Mouse (Mus musculus) stomach, postnatal 0 days (tissue): ENCODE data around the gene Tcf20. TPM values are rescaled to one million over a fixed set of nuclear protein-coding genes. Genes with fewer than 3 reads are reported as not detected.

Experiments used
- ATAC-seq: fragments of 200-750 bp; cut with Nextera tagmentation; 2 replicates; pipeline ENCODE4 v1.8.0; 2017; ENCODE audit not compliant: low FRiP score, low TSS enrichment
- DNase-seq: peaks from one replicate; pipeline ENCODE4 v3.0.0-alpha.2; 2016; ENCODE audit warnings: low spot score
- H3K27ac ChIP-seq: fragments of 300-500 bp; sonication (generic); replicated peaks from 2 replicates; pipeline ENCODE4 v1.5.1; 2014; ENCODE audit warnings: mild to moderate bottlenecking, control low read depth
- H3K27me3 ChIP-seq: fragments of 300-500 bp; sonication (generic); 2 replicates; pipeline ENCODE4 v1.6.1; 2014; ENCODE audit warnings: low read length; ENCODE audit not compliant: control insufficient read depth, insufficient read depth
- H3K36me3 ChIP-seq: fragments of 300-500 bp; sonication (generic); 2 replicates; pipeline ENCODE4 v1.6.1; 2014; ENCODE audit warnings: low read length, mixed read lengths; ENCODE audit not compliant: control insufficient read depth, insufficient read depth
- H3K4me1 ChIP-seq: fragments of 300-500 bp; sonication (generic); replicated peaks from 2 replicates; pipeline ENCODE4 v1.6.1; 2014; ENCODE audit warnings: antibody characterized with exemption; ENCODE audit not compliant: control insufficient read depth, insufficient read depth
- H3K4me2 ChIP-seq: fragments of 300-500 bp; sonication (generic); replicated peaks from 2 replicates; pipeline ENCODE4 v1.6.1; 2014; ENCODE audit warnings: low read depth, mild to moderate bottlenecking, control low read depth, moderate library complexity
- H3K4me3 ChIP-seq: fragments of 300-500 bp; sonication (generic); 2 replicates; pipeline ENCODE4 v1.5.1; 2014; ENCODE audit warnings: low read depth, low read length, control low read depth
- H3K9ac ChIP-seq: fragments of 300-500 bp; sonication (generic); 2 replicates; pipeline ENCODE4 v1.6.1; 2014; ENCODE audit warnings: mild to moderate bottlenecking, low read length, control low read depth, mixed read lengths
- H3K9me3 ChIP-seq: fragments of 300-500 bp; sonication (generic); 2 replicates; pipeline ENCODE4 v1.6.1; 2016; ENCODE audit warnings: low read length; ENCODE audit not compliant: control insufficient read depth
- CTCF ChIP-seq: IDR thresholded peaks from 2 replicates; pipeline ENCODE4 v1.5.1; 2016; ENCODE audit warnings: antibody characterized with exemption, low read depth, mild to moderate bottlenecking, moderate library complexity
- EP300 ChIP-seq: optimal IDR thresholded peaks from 2 replicates; pipeline ENCODE3; 2016; ENCODE audit warnings: antibody characterized with exemption
- WGBS: fragments of 180-500 bp; shearing (Covaris S2); extraction: QIAGEN DNeasy Blood & Tissue Kit; methylation state at CpG from one replicate; pipeline ENCODE4 v1.1.7; 2014; 5-methylcytosine and 5-hydroxymethylcytosine counted together
- polyA plus RNA-seq: library from polyadenylated mRNA; unstranded; fragments of >200 nt; fragmentation: Nextera tagmentation; extraction: Ambion mirVana; gene quantifications from 2 replicates; pipeline ENCODE4 v1.2.1, GENCODE M21; 2015

The Tcf20 gene
- polyA plus RNA-seq, 1 experiment from 2014 or later, result 3.6 TPM

DNA sequence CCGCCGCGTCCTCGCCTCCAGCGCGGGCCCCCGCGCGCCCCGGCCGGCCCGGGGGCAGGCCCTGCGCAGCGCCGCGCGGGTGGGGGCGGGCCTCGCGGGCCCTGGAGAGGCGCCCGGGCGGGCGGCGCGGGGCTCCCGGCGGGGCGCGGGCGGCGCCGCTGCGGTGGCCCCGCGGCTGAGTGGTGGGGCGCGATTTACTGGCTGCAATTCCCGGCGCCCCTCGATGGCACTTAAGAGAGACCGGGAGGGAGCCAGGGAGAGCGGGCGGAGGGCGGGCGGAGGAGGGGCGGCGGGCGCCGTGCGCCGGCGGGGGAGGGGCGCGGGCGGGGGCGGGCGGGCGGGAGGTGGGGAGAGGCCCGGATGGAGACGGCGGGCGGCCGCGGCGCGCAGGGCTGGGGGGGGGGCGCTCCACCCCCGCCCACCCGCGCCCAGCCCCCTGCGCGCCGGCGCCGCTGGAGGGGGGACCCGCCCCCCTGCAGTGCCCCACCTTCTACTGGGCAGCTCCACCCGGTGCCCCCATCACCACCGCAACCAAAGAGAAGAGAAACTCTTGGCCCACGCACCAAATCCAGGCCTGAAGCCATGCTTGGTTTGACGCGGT is 24.0 kb downstream of the Tcf20 start:
- Histone ChIP-seq H3K4me2 (peak overlapping the region; percentile 78), H3K9ac (peak overlapping the region; percentile 59), H3K27me3 (no peaks in the 10 kb centered on the region; the same call in 1 of the 2 replicates), H3K4me3 (peak overlapping the region; percentile 35), H3K4me1 (peaks cover 4% of the 10 kb centered on the region; the same call in 1 of the 2 replicates), H3K27ac (peak overlapping the region; percentile 53; the same call in 1 of the 2 replicates), H3K36me3 (no peaks in the 10 kb centered on the region), H3K9me3 (no peaks in the 10 kb centered on the region)
- TF ChIP-seq EP300 (no peak), CTCF (no peak)
- WGBS, result 6% methylated on average over 13 of the region's 82 CpGs
- no peak for DNase-seq
- ATAC-seq, result peak; percentile 26; the same call in 1 of the 2 replicates

DNA sequence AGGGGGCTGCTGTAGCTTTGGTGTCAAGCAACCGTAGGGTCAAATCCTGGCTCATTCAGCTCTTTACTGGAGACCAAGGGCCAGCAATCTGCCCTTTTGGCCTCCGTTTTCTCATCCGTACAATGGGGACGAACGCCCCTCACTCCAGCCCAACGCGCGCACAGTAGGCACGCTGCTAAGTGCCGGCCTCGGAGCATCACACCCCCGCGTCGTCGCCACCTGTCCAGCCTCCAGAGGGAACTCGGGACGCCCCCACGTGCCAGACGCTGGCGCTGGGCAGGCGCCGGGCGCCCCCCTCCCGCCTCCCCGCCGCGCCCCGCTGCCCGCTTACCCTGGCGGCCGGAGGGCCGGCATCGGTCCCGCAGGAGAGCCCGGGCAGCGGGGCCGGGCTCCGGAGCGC is 24.6 kb downstream of the Tcf20 start:
- WGBS, result 4% methylated on average over 29 of the region's 39 CpGs
- H3K27ac ChIP-seq, result 0 out of 2 replicates have a peak overlapping the region, but pooled peaks have one; percentile 4
- H3K9ac ChIP-seq, result peak overlapping the region; percentile 55
- H3K4me2 ChIP-seq, result peak overlapping the region; percentile 78
- no peak for ATAC-seq
- TF ChIP-seq CTCF, result no peak
- TF ChIP-seq EP300, result no peak
- no peaks in the 10 kb centered on the region; the same call in 1 of the 2 replicates for H3K27me3 ChIP-seq
- H3K4me3 ChIP-seq, result peak overlapping the region; percentile 47
- no peaks in the 10 kb centered on the region for H3K36me3 ChIP-seq
- H3K4me1 ChIP-seq, result peaks cover 4% of the 10 kb centered on the region; the same call in 1 of the 2 replicates
- no peaks in the 10 kb centered on the region for H3K9me3 ChIP-seq
- no peak for DNase-seq

GRCm38 (mm10) chr15:82962536-82962935 is 25.1 kb downstream of the Tcf20 start:
- H3K27me3 ChIP-seq, result no peaks in the 10 kb centered on the region; the same call in 1 of the 2 replicates
- H3K4me1 ChIP-seq, result 0 out of 2 replicates have a peak, but pooled peaks cover 4% of the 10 kb centered on the region
- no peak for DNase-seq
- H3K9ac ChIP-seq, result no peak overlapping the region
- H3K4me3 ChIP-seq, result peak overlapping the region; percentile 47
- no peak for ATAC-seq
- H3K4me2 ChIP-seq, result peak overlapping the region; percentile 78
- WGBS, result 55% methylated on average over 4 of the region's 4 CpGs
- H3K36me3 ChIP-seq, result no peaks in the 10 kb centered on the region
- no peak overlapping the region for H3K27ac ChIP-seq
- H3K9me3 ChIP-seq, result no peaks in the 10 kb centered on the region
- TF ChIP-seq CTCF (no peak), EP300 (no peak)

DNA sequence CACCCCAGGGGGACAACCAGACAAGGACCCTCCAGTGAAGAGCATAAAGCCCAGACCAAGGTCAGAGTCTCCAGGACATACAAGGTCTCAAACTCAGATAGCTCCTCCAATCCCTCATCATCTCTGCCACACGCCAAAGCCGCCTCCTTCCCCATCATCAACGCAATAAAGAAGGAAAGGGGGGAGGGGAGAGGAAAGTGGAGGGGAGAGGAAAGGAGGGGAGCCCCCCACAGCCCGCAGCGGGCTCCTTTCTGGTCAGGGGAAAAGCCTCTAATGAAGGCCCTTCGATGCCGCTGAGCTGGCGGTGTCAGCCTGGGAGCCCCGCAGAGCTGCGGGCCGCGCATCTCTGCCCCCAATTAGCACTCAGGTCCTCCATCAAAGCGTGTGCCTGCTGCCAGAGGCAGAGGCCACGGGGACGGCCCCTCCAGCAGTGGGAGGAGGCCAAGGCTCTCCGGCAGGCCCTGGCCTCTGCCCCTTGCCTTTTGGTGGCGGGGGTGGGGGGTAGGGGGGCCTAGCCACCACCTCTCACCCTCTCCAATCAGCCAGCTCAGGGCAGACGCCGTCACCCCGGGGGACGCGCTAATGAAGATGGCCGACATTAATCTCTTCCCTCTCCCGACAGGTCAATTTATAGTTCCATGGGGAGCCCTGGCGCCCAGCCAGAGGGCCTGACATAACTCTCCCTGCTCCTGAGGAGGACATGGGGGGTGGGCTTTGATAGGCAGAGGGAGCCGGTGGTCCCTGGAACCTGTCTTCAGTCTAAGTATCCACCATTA is 26.7 kb downstream of the Tcf20 start:
- no peaks in the 10 kb centered on the region for H3K36me3 ChIP-seq
- H3K27ac ChIP-seq, result no peak overlapping the region
- TF ChIP-seq EP300 (no peak), CTCF (no peak)
- no peaks in the 10 kb centered on the region for H3K9me3 ChIP-seq
- H3K27me3 ChIP-seq, result no peaks in the 10 kb centered on the region
- 16% methylated on average over 23 of the region's 26 CpGs for WGBS
- 0 out of 2 replicates have a peak overlapping the region, but pooled peaks have one; percentile 0 for H3K4me3 ChIP-seq
- DNase-seq (no peak), ATAC-seq (peak; percentile 10; the same call in 1 of the 2 replicates)
- no peak overlapping the region for H3K9ac ChIP-seq
- 0 out of 2 replicates have a peak, but pooled peaks cover 4% of the 10 kb centered on the region for H3K4me1 ChIP-seq
- peak overlapping the region; percentile 34 for H3K4me2 ChIP-seq

DNA sequence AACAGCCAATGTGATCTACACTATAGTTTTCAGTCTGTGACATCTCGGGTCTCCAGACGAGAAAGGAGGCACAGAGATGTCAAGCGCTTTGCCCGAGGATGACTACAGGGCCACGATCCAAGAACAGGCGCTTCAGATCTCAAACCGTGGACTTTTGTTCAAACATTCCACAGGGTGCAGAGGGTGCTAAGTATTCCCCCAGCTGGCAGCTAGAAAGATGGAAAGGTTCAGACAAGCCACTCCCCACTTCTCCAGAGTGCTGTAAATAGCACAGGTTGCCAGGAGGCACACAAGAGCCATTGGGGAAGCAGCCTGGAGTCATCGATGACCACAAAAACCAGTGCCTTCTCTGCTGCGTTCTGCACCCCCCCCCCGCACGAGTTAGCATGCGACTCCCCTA is 28.5 kb downstream of the Tcf20 start:
- Histone ChIP-seq H3K27me3 (no peaks in the 10 kb centered on the region), H3K9me3 (no peaks in the 10 kb centered on the region), H3K9ac (no peak overlapping the region), H3K4me2 (no peak overlapping the region; the same call in 1 of the 2 replicates), H3K36me3 (no peaks in the 10 kb centered on the region), H3K27ac (no peak overlapping the region), H3K4me3 (no peak overlapping the region), H3K4me1 (0 out of 2 replicates have a peak, but pooled peaks cover 4% of the 10 kb centered on the region)
- DNase-seq (no peak), ATAC-seq (no peak)
- WGBS, result 47% methylated on average over 12 of the region's 12 CpGs
- TF ChIP-seq CTCF (no peak), EP300 (no peak)
